Mouse (Mus musculus) stomach, postnatal 0 days (tissue): ENCODE results near the gene Fam92b. TPM values are rescaled to one million over a fixed set of nuclear protein-coding genes. Genes with fewer than 3 reads are reported as not detected.

Experiments
- ATAC-seq: fragments of 200-750 bp; cut with Nextera tagmentation; 2 replicates; pipeline ENCODE4 v1.8.0; 2017; ENCODE audit not compliant: low FRiP score, low TSS enrichment
- DNase-seq: peaks from one replicate; pipeline ENCODE4 v3.0.0-alpha.2; 2016; ENCODE audit warnings: low spot score
- H3K27ac ChIP-seq: fragments of 300-500 bp; sonication (generic); replicated peaks from 2 replicates; pipeline ENCODE4 v1.5.1; 2014; ENCODE audit warnings: mild to moderate bottlenecking, control low read depth
- H3K27me3 ChIP-seq: fragments of 300-500 bp; sonication (generic); 2 replicates; pipeline ENCODE4 v1.6.1; 2014; ENCODE audit warnings: low read length; ENCODE audit not compliant: control insufficient read depth, insufficient read depth
- H3K36me3 ChIP-seq: fragments of 300-500 bp; sonication (generic); 2 replicates; pipeline ENCODE4 v1.6.1; 2014; ENCODE audit warnings: low read length, mixed read lengths; ENCODE audit not compliant: control insufficient read depth, insufficient read depth
- H3K4me1 ChIP-seq: fragments of 300-500 bp; sonication (generic); replicated peaks from 2 replicates; pipeline ENCODE4 v1.6.1; 2014; ENCODE audit warnings: antibody characterized with exemption; ENCODE audit not compliant: control insufficient read depth, insufficient read depth
- H3K4me2 ChIP-seq: fragments of 300-500 bp; sonication (generic); replicated peaks from 2 replicates; pipeline ENCODE4 v1.6.1; 2014; ENCODE audit warnings: low read depth, mild to moderate bottlenecking, control low read depth, moderate library complexity
- H3K4me3 ChIP-seq: fragments of 300-500 bp; sonication (generic); 2 replicates; pipeline ENCODE4 v1.5.1; 2014; ENCODE audit warnings: low read depth, low read length, control low read depth
- H3K9ac ChIP-seq: fragments of 300-500 bp; sonication (generic); 2 replicates; pipeline ENCODE4 v1.6.1; 2014; ENCODE audit warnings: mild to moderate bottlenecking, low read length, control low read depth, mixed read lengths
- H3K9me3 ChIP-seq: fragments of 300-500 bp; sonication (generic); 2 replicates; pipeline ENCODE4 v1.6.1; 2016; ENCODE audit warnings: low read length; ENCODE audit not compliant: control insufficient read depth
- CTCF ChIP-seq: IDR thresholded peaks from 2 replicates; pipeline ENCODE4 v1.5.1; 2016; ENCODE audit warnings: antibody characterized with exemption, low read depth, mild to moderate bottlenecking, moderate library complexity
- EP300 ChIP-seq: optimal IDR thresholded peaks from 2 replicates; pipeline ENCODE3; 2016; ENCODE audit warnings: antibody characterized with exemption
- WGBS: fragments of 180-500 bp; shearing (Covaris S2); extraction: QIAGEN DNeasy Blood & Tissue Kit; methylation state at CpG from one replicate; pipeline ENCODE4 v1.1.7; 2014; 5-methylcytosine and 5-hydroxymethylcytosine counted together
- polyA plus RNA-seq: library from polyadenylated mRNA; unstranded; fragments of >200 nt; fragmentation: Nextera tagmentation; extraction: Ambion mirVana; gene quantifications from 2 replicates; pipeline ENCODE4 v1.2.1, GENCODE M21; 2015

Gene Fam92b
- polyA plus RNA-seq, 1 experiment from 2014 or later = 0.18 TPM

- H3K36me3 ChIP-seq = no peaks in the 10 kb centered on the region
- no peaks in the 10 kb centered on the region for H3K4me1 ChIP-seq
- no peak overlapping the region for H3K27ac ChIP-seq
- H3K9ac ChIP-seq = no peak overlapping the region
- H3K27me3 ChIP-seq = no peaks in the 10 kb centered on the region
- DNase-seq (no peak), ATAC-seq (peak; percentile 38; the same call in 1 of the 2 replicates)
- H3K9me3 ChIP-seq = no peaks in the 10 kb centered on the region
- H3K4me2 ChIP-seq = no peak overlapping the region
- TF ChIP-seq EP300 = no peak
- peak; percentile 67 for TF ChIP-seq CTCF
- no peak overlapping the region for H3K4me3 ChIP-seq
- 16% methylated on average over 4 of the region's 4 CpGs for WGBS
Measured at GRCm38 (mm10) chr8:120211345-120211744, 34.1 kb upstream of the Fam92b start.

- WGBS = 50% methylated on average over 11 of the region's 11 CpGs
- 0 out of 2 replicates have a peak, but pooled peaks cover 3% of the 10 kb centered on the region for H3K4me1 ChIP-seq
- no peak overlapping the region for H3K4me3 ChIP-seq
- no peak overlapping the region for H3K4me2 ChIP-seq
- H3K36me3 ChIP-seq = no peaks in the 10 kb centered on the region
- DNase-seq (no peak), ATAC-seq (no peak)
- H3K9me3 ChIP-seq = no peaks in the 10 kb centered on the region
- no peak overlapping the region for H3K27ac ChIP-seq
- no peaks in the 10 kb centered on the region for H3K27me3 ChIP-seq
- TF ChIP-seq EP300 = no peak
- TF ChIP-seq CTCF = no peak
- H3K9ac ChIP-seq = no peak overlapping the region
Measured at GRCm38 (mm10) chr8:120208113-120208512, 30.8 kb upstream of the Fam92b start.

GRCm38 (mm10) chr8:120207364-120207763 is 30.1 kb upstream of the Fam92b start:
- 0 out of 2 replicates have a peak, but pooled peaks cover 3% of the 10 kb centered on the region for H3K4me1 ChIP-seq
- H3K9me3 ChIP-seq = no peaks in the 10 kb centered on the region
- no peak for DNase-seq
- H3K36me3 ChIP-seq = no peaks in the 10 kb centered on the region
- no peak for ATAC-seq
- no peak overlapping the region for H3K27ac ChIP-seq
- no peaks in the 10 kb centered on the region for H3K27me3 ChIP-seq
- WGBS = 82% methylated on average over 8 of the region's 8 CpGs
- H3K9ac ChIP-seq = no peak overlapping the region
- TF ChIP-seq CTCF (peak; percentile 52), EP300 (no peak)
- H3K4me3 ChIP-seq = no peak overlapping the region
- no peak overlapping the region for H3K4me2 ChIP-seq

- Histone ChIP-seq H3K4me3 (no peak overlapping the region), H3K4me2 (no peak overlapping the region), H3K27ac (no peak overlapping the region), H3K36me3 (no peaks in the 10 kb centered on the region), H3K9me3 (no peaks in the 10 kb centered on the region), H3K4me1 (0 out of 2 replicates have a peak, but pooled peaks cover 3% of the 10 kb centered on the region), H3K27me3 (no peaks in the 10 kb centered on the region), H3K9ac (no peak overlapping the region)
- no peak for DNase-seq
- no peak for TF ChIP-seq CTCF
- 77% methylated on average over 9 of the region's 9 CpGs for WGBS
- no peak for ATAC-seq
Measured at GRCm38 (mm10) chr8:120205916-120206315, 28.6 kb upstream of the Fam92b start.

GRCm38 (mm10) chr8:120204736-120205360 is 27.6 kb upstream of the Fam92b start:
- DNase-seq (no peak), ATAC-seq (peak; percentile 30; the same call in 1 of the 2 replicates)
- 52% methylated on average over 7 of the region's 7 CpGs for WGBS
- Histone ChIP-seq H3K4me2 (no peak overlapping the region), H3K27me3 (no peaks in the 10 kb centered on the region), H3K4me1 (0 out of 2 replicates have a peak, but pooled peaks cover 3% of the 10 kb centered on the region), H3K27ac (0 out of 2 replicates have a peak overlapping the region, but pooled peaks have one; percentile 45), H3K9ac (no peak overlapping the region), H3K9me3 (0 out of 2 replicates have a peak, but pooled peaks cover under 1% of the 10 kb centered on the region), H3K4me3 (no peak overlapping the region), H3K36me3 (no peaks in the 10 kb centered on the region)
- TF ChIP-seq CTCF = no peak
- TF ChIP-seq EP300 = no peak

GRCm38 (mm10) chr8:120202546-120202945 is 25.3 kb upstream of the Fam92b start:
- peak; percentile 50; the same call in 1 of the 2 replicates for ATAC-seq
- WGBS = 60% methylated on average over 3 of the region's 3 CpGs
- Histone ChIP-seq H3K9ac (no peak overlapping the region), H3K4me2 (no peak overlapping the region), H3K9me3 (0 out of 2 replicates have a peak, but pooled peaks cover 3% of the 10 kb centered on the region), H3K36me3 (no peaks in the 10 kb centered on the region), H3K27ac (no peak overlapping the region), H3K4me1 (0 out of 2 replicates have a peak, but pooled peaks cover 3% of the 10 kb centered on the region), H3K27me3 (no peaks in the 10 kb centered on the region), H3K4me3 (no peak overlapping the region)
- TF ChIP-seq EP300 (no peak), CTCF (no peak)
- DNase-seq = no peak
